Mouse (Mus musculus) forebrain, embryonic 12.5 days (tissue): ENCODE data around the gene Hrh1. TPM values are rescaled to one million over a fixed set of nuclear protein-coding genes. Genes with fewer than 3 reads are reported as not detected.
A peak's percentile ranks its signal among the peaks of the same experiment; 100 is the strongest.

Experiments used
- ATAC-seq: fragments of 200-750 bp; cut with Nextera tagmentation; 2 replicates; pipeline ENCODE4 v1.8.0; 2017; ENCODE audit warnings: moderate TSS enrichment; ENCODE audit not compliant: low FRiP score
- H3K27ac ChIP-seq: fragments of 300-500 bp; sonication (generic); 2 replicates; pipeline ENCODE4 v1.5.1; 2016; ENCODE audit warnings: mild to moderate bottlenecking
- H3K27me3 ChIP-seq: fragments of 300-500 bp; sonication (generic); 2 replicates; pipeline ENCODE4 v1.6.1; 2016; ENCODE audit warnings: mild to moderate bottlenecking
- H3K36me3 ChIP-seq: fragments of 300-500 bp; sonication (generic); replicated peaks from 2 replicates; pipeline ENCODE4 v1.6.1; 2016; ENCODE audit warnings: mild to moderate bottlenecking
- H3K4me1 ChIP-seq: fragments of 300-500 bp; sonication (generic); 2 replicates; pipeline ENCODE4 v1.6.1; 2016
- H3K4me2 ChIP-seq: fragments of 300-500 bp; sonication (generic); 2 replicates; pipeline ENCODE4 v1.6.1; 2016; ENCODE audit warnings: mild to moderate bottlenecking, moderate library complexity
- H3K4me3 ChIP-seq: fragments of 300-500 bp; sonication (generic); replicated peaks from 2 replicates; pipeline ENCODE4 v1.5.1; 2016; ENCODE audit warnings: mild to moderate bottlenecking
- H3K9ac ChIP-seq: fragments of 300-500 bp; sonication (generic); 2 replicates; pipeline ENCODE4 v1.6.1; 2016; ENCODE audit warnings: mild to moderate bottlenecking
- H3K9me3 ChIP-seq: fragments of 300-500 bp; sonication (generic); 2 replicates; pipeline ENCODE4 v1.6.1; 2016
- WGBS: fragments of 180-500 bp; shearing (Covaris S2); methylation state at CpG from one replicate; pipeline ENCODE4 v1.1.7; 2016; 5-methylcytosine and 5-hydroxymethylcytosine counted together
- polyA plus RNA-seq: library from polyadenylated mRNA; unstranded; fragments of >200 nt; fragmentation: Nextera tagmentation; extraction: Ambion mirVana; gene quantifications from 2 replicates; pipeline ENCODE4 v1.2.1, GENCODE M21; 2016

The Hrh1 gene
- polyA plus RNA-seq, 1 experiment from 2014 or later: 0.15 TPM

DNA sequence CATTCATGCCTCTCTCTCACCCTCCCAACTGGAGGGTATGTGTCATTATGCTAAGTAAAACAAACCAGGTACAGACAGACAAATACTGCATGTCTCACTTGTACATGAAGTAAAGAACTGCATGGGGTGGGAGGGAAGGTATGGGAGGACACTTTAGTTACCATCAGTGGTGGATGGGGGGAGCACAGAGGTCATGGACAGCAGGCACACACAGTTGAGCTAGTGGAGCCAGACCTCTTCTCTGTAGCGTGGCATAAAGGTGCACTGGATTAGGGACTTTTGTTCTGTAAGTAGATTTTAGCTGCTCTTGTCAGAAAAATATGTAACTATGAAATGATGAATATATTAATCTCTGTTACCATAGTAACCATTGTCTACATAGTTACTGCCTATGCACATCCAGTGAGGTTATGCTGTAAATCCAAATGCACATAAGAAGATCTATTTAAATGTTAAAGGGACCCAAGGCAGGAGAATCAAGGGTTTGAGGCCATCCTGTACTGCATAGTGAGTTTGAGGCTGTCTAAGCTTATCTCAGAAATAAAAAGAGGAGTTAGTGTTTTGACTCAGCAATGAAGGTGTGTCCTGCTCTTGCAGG lies 46.6 kb downstream of the Hrh1 start:
- H3K27ac ChIP-seq: no peak overlapping the region
- 75% methylated on average over 1 of the region's 1 CpGs for WGBS
- H3K9me3 ChIP-seq: peaks cover 5% of the 10 kb centered on the region
- no peak overlapping the region for H3K4me3 ChIP-seq
- 0 out of 2 replicates have a peak, but pooled peaks cover 3% of the 10 kb centered on the region for H3K27me3 ChIP-seq
- H3K9ac ChIP-seq: no peak overlapping the region
- no peaks in the 10 kb centered on the region for H3K36me3 ChIP-seq
- no peak for ATAC-seq
- H3K4me2 ChIP-seq: no peak overlapping the region
- H3K4me1 ChIP-seq: peaks cover 8% of the 10 kb centered on the region; the same call in 1 of the 2 replicates

GRCm38 (mm10) chr6:114444976-114445375 lies 47.2 kb downstream of the Hrh1 start:
- H3K27me3 ChIP-seq: 0 out of 2 replicates have a peak, but pooled peaks cover 3% of the 10 kb centered on the region
- no peaks in the 10 kb centered on the region for H3K36me3 ChIP-seq
- H3K9me3 ChIP-seq: no peaks in the 10 kb centered on the region
- no peak overlapping the region for H3K27ac ChIP-seq
- peaks cover 8% of the 10 kb centered on the region; the same call in 1 of the 2 replicates for H3K4me1 ChIP-seq
- ATAC-seq: no peak
- H3K4me3 ChIP-seq: no peak overlapping the region
- H3K4me2 ChIP-seq: no peak overlapping the region
- H3K9ac ChIP-seq: no peak overlapping the region
- 93% methylated on average over 3 of the region's 3 CpGs for WGBS

DNA sequence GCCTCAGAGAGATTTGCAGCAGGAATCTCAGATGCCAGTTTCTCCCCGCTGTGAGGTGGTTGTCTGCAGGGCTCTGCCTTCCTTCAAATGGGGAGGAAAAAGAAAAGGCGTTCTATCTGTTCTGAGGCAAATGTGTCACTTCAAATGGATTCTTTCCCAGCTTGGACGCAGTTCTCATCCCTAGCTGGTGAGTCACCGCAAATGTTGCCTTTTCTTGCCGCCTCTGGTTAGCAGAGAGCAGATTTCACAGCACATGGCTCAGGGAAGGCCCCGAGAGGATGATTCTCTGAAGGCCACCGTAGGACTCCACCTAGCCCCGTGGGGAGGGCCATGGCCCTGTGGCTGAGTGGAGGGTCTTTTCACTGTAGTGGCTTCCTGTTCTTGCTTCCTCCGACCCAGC lies 51.2 kb downstream of the Hrh1 start:
- H3K27ac ChIP-seq: no peak overlapping the region
- H3K4me2 ChIP-seq: no peak overlapping the region
- H3K36me3 ChIP-seq: no peaks in the 10 kb centered on the region
- no peak overlapping the region for H3K9ac ChIP-seq
- no peak overlapping the region for H3K4me3 ChIP-seq
- 0 out of 2 replicates have a peak, but pooled peaks cover 3% of the 10 kb centered on the region for H3K27me3 ChIP-seq
- ATAC-seq: no peak
- no peaks in the 10 kb centered on the region for H3K9me3 ChIP-seq
- 80% methylated on average over 9 of the region's 9 CpGs for WGBS
- H3K4me1 ChIP-seq: no peaks in the 10 kb centered on the region

- Histone ChIP-seq H3K4me2 (no peak overlapping the region), H3K9me3 (no peaks in the 10 kb centered on the region), H3K4me1 (peaks cover 7% of the 10 kb centered on the region), H3K4me3 (no peak overlapping the region), H3K9ac (no peak overlapping the region), H3K27me3 (no peaks in the 10 kb centered on the region), H3K36me3 (no peaks in the 10 kb centered on the region), H3K27ac (no peak overlapping the region)
- ATAC-seq: no peak
- WGBS: 87% methylated on average over 4 of the region's 4 CpGs
Measured at GRCm38 (mm10) chr6:114455267-114455666, 57.5 kb downstream of the Hrh1 start.

DNA sequence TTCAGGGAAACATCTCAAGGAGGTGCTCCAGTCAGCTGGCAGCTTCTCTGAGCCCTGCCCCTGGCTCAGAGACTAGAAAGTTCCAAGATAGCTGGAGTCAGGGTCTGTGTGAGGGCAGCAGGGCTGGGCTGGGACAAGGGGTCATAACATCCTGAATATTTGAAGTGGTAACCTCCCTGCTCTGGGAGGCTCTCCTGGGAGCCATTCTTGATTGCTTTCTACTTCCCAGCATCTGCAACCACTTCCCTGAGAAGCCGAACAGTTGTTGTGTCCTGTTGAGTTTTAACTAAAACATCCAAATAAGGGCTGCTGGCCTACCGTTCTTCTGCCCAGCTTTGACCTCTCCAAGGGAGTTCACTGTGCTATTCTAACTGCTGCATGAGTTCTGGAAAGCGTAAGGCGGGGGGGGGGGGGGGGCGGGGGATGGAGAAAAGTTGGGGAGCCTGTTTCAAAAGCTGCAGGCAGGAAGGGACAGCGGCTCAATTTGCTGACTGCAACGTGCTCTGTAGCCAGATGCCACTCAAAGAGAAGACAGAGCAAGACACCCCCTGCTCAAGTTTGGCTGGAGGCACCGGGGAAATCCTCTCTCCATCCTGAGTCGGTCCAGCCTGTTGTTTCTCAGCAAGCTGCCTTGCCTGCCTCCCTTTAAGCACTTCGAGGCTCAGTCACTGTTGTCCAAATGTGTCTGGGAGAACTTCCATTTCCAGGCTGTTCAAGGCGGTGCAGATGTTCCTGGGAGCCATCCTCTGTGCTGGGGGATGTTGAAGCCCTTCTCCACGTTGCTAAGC lies 58.7 kb downstream of the Hrh1 start:
- H3K27ac ChIP-seq: no peak overlapping the region
- no peak for ATAC-seq
- peaks cover 5% of the 10 kb centered on the region; the same call in 1 of the 2 replicates for H3K9me3 ChIP-seq
- no peaks in the 10 kb centered on the region for H3K36me3 ChIP-seq
- no peaks in the 10 kb centered on the region for H3K27me3 ChIP-seq
- no peak overlapping the region for H3K4me3 ChIP-seq
- WGBS: 68% methylated on average over 12 of the region's 12 CpGs
- H3K4me2 ChIP-seq: no peak overlapping the region
- no peak overlapping the region for H3K9ac ChIP-seq
- peaks cover 7% of the 10 kb centered on the region for H3K4me1 ChIP-seq

DNA sequence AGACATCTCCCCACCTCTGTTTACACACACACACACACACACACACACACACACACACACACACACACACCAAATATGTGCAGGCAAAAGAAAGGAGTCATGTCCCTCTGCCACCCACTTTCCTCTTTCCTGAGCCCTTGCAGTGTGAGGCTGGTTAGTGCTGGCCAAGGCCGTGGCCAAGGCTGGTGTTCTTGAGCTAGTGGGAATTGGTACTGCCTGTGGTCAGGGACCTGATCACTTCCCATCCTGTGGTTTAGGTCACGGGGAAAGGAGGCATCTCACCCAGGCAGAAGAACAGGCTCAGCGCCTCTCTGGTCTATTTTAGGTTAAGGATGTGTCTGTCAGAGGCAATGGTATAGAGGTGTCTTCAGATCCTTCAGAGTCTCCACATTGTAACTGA lies 59.6 kb downstream of the Hrh1 start:
- Histone ChIP-seq H3K9me3 (peaks cover 6% of the 10 kb centered on the region; the same call in 1 of the 2 replicates), H3K4me1 (peaks cover 7% of the 10 kb centered on the region), H3K27me3 (no peaks in the 10 kb centered on the region), H3K27ac (no peak overlapping the region), H3K9ac (no peak overlapping the region), H3K4me2 (no peak overlapping the region), H3K36me3 (no peaks in the 10 kb centered on the region), H3K4me3 (no peak overlapping the region)
- WGBS: 95% methylated on average over 3 of the region's 3 CpGs
- ATAC-seq: no peak

DNA sequence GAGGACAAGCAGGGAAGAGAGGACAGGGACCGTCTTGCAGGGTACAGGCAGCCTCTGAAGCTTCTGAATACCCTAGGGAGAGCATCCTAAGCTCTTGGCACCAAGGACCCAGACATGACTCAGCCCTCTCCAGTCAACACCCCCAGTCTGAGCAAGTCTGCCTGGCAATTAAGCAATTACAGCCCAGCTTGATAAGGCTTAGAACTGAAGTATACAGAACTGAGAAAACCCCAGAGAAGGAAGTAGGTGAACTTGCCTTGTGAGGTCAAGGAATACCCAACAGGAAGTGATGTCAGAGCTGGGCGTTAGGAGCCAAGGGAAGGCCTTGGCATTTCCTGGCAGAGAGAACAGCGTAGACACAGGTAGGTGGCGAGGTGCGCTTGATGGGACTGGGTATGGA lies 60.5 kb downstream of the Hrh1 start:
- WGBS: 89% methylated on average over 5 of the region's 5 CpGs
- Histone ChIP-seq H3K9ac (no peak overlapping the region), H3K4me2 (no peak overlapping the region), H3K4me3 (no peak overlapping the region), H3K27me3 (no peaks in the 10 kb centered on the region), H3K27ac (no peak overlapping the region), H3K36me3 (no peaks in the 10 kb centered on the region), H3K4me1 (peaks cover 7% of the 10 kb centered on the region), H3K9me3 (peaks cover 6% of the 10 kb centered on the region; the same call in 1 of the 2 replicates)
- no peak for ATAC-seq

DNA sequence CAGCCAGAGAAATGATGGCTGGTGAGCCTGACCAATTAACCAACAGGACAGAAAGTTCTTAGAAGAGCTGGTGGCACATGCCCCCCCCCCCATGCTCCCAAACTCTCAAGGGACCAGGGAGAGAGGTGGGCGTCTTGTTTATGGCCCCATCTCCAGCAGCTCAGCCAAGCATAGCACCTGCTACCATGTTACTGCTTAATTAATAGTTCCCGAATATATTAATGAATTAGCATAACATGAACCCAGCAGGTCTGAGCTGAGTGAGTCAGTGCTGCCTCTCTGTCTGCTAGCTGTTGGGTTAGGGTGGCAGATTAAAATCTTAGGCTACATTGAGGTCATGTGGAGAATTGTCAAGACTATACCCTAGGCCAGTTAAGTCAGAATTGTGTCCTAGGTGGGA lies 62.2 kb downstream of the Hrh1 start:
- ATAC-seq: 0 out of 2 replicates have a peak, but pooled peaks have one; percentile 46
- WGBS: 75% methylated on average over 2 of the region's 2 CpGs

DNA sequence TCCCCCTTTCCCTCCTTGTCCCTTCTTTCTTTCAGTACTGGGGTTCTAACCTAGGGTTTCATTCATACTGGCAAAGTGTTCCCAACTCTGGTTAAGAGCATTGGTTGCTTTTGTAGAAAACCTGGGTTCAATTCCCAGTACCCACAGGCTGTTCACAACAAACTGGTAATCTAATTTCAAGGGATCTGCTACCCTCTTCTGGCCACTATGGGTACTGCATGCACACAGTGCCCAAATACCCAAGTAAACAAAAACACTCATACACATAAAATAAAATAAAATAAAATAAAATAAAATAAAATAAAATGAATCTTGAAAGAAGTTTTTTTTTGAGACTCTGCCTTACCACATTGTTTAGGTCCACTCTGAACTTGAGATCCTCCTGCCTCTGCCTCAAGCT lies 63.8 kb downstream of the Hrh1 start:
- H3K4me3 ChIP-seq: no peak overlapping the region
- H3K27me3 ChIP-seq: no peaks in the 10 kb centered on the region
- H3K36me3 ChIP-seq: no peaks in the 10 kb centered on the region
- H3K9me3 ChIP-seq: peaks cover 11% of the 10 kb centered on the region
- H3K9ac ChIP-seq: no peak overlapping the region
- no peak for ATAC-seq
- peaks cover 7% of the 10 kb centered on the region for H3K4me1 ChIP-seq
- no peak overlapping the region for H3K27ac ChIP-seq
- H3K4me2 ChIP-seq: no peak overlapping the region

More for the DNA sequence above, 62.2 kb downstream of the Hrh1 start:
- H3K27me3 ChIP-seq: no peaks in the 10 kb centered on the region
- H3K4me2 ChIP-seq: no peak overlapping the region
- H3K27ac ChIP-seq: no peak overlapping the region
- no peak overlapping the region for H3K9ac ChIP-seq
- no peaks in the 10 kb centered on the region for H3K36me3 ChIP-seq
- peaks cover 6% of the 10 kb centered on the region; the same call in 1 of the 2 replicates for H3K9me3 ChIP-seq
- no peak overlapping the region for H3K4me3 ChIP-seq
- H3K4me1 ChIP-seq: peaks cover 7% of the 10 kb centered on the region

DNA sequence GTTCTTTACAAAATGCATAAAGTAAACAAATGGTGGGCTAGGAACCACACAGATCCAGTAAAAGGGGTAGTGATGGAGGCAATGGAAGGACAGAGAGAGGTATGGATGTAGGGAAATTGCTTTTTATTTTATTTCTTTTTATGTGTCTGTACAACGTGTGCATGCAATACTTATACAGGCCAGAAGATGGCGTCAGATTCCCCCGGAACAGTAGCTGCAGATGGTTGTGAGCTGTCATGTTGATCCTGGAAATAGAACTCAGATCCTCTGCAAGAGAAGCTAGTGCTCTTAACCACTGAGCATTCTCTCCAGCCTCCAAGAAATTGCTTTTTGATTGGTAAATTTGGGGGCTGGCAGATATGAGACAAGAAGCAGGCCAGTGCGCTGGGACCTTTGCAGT lies 65.0 kb downstream of the Hrh1 start:
- no peak overlapping the region for H3K4me3 ChIP-seq
- H3K36me3 ChIP-seq: no peaks in the 10 kb centered on the region

GRCm38 (mm10) chr6:114473541-114473940 lies 75.8 kb downstream of the Hrh1 start:
- no peak overlapping the region for H3K9ac ChIP-seq
- no peaks in the 10 kb centered on the region for H3K36me3 ChIP-seq
- H3K27ac ChIP-seq: 0 out of 2 replicates have a peak overlapping the region, but pooled peaks have one; percentile 8
- ATAC-seq: no peak
- no peaks in the 10 kb centered on the region for H3K9me3 ChIP-seq
- no peak overlapping the region for H3K4me3 ChIP-seq
- peaks cover 8% of the 10 kb centered on the region for H3K4me1 ChIP-seq
- H3K4me2 ChIP-seq: no peak overlapping the region
- 54% methylated on average over 5 of the region's 5 CpGs for WGBS
- no peaks in the 10 kb centered on the region for H3K27me3 ChIP-seq

More for the DNA sequence above, 65.0 kb downstream of the Hrh1 start:
- Histone ChIP-seq H3K9me3 (peaks cover 11% of the 10 kb centered on the region), H3K9ac (no peak overlapping the region), H3K27me3 (no peaks in the 10 kb centered on the region), H3K4me1 (peaks cover 7% of the 10 kb centered on the region), H3K27ac (no peak overlapping the region), H3K4me2 (no peak overlapping the region)
- no peak for ATAC-seq
- 20% methylated on average over 4 of the region's 4 CpGs for WGBS

GRCm38 (mm10) chr6:114474059-114474458 lies 76.3 kb downstream of the Hrh1 start:
- no peaks in the 10 kb centered on the region for H3K9me3 ChIP-seq
- WGBS: 90% methylated on average over 3 of the region's 3 CpGs
- no peak overlapping the region for H3K27ac ChIP-seq
- H3K4me3 ChIP-seq: no peak overlapping the region
- no peak for ATAC-seq
- H3K4me2 ChIP-seq: no peak overlapping the region
- no peak overlapping the region for H3K9ac ChIP-seq
- H3K4me1 ChIP-seq: peaks cover 8% of the 10 kb centered on the region
- H3K36me3 ChIP-seq: no peaks in the 10 kb centered on the region
- no peaks in the 10 kb centered on the region for H3K27me3 ChIP-seq
